Mouse (Mus musculus) heart, embryonic 16.5 days (tissue): Measurements from ENCODE around the gene Ripor2. TPM values are rescaled to one million over a fixed set of nuclear protein-coding genes. Genes with fewer than 3 reads are reported as not detected.

Experiments used
- ATAC-seq: fragments of 200-750 bp; cut with Nextera tagmentation; replicated peaks from 2 replicates; pipeline ENCODE4 v1.8.0; 2017; ENCODE audit warnings: moderate number of reproducible peaks; ENCODE audit not compliant: insufficient read depth, low FRiP score; ENCODE audit errors: extremely low read depth
- H3K27ac ChIP-seq: fragments of 300-500 bp; sonication (generic); 2 replicates; pipeline ENCODE4 v1.5.1; 2014; ENCODE audit warnings: mild to moderate bottlenecking, low read length, control low read depth, moderate library complexity
- H3K27me3 ChIP-seq: fragments of 300-500 bp; sonication (generic); 2 replicates; pipeline ENCODE4 v1.6.1; 2014; ENCODE audit warnings: low read length, mixed read lengths; ENCODE audit not compliant: control insufficient read depth, insufficient read depth
- H3K36me3 ChIP-seq: fragments of 300-500 bp; sonication (generic); 2 replicates; pipeline ENCODE4 v1.6.1; 2014; ENCODE audit not compliant: control insufficient read depth, insufficient read depth
- H3K4me1 ChIP-seq: fragments of 300-500 bp; sonication (generic); 2 replicates; pipeline ENCODE4 v1.6.1; 2014; ENCODE audit warnings: low read length, mixed read lengths; ENCODE audit not compliant: control insufficient read depth, insufficient read depth
- H3K4me2 ChIP-seq: fragments of 300-500 bp; sonication (generic); 2 replicates; pipeline ENCODE4 v1.6.1; 2014; ENCODE audit warnings: low read depth, mild to moderate bottlenecking, control low read depth, low read length
- H3K4me3 ChIP-seq: fragments of 300-500 bp; sonication (generic); 2 replicates; pipeline ENCODE4 v1.5.1; 2014; ENCODE audit warnings: mild to moderate bottlenecking, control low read depth, low read length
- H3K9ac ChIP-seq: fragments of 300-500 bp; sonication (generic); 2 replicates; pipeline ENCODE4 v1.6.1; 2014; ENCODE audit warnings: low read length, control low read depth
- H3K9me3 ChIP-seq: fragments of 300-500 bp; sonication (generic); replicated peaks from 2 replicates; pipeline ENCODE4 v1.6.1; 2016; ENCODE audit warnings: low read length; ENCODE audit not compliant: control insufficient read depth
- WGBS: fragments of 180-500 bp; shearing (Covaris S2); extraction: QIAGEN DNeasy Blood & Tissue Kit; methylation state at CpG from one replicate; pipeline ENCODE4 v1.1.7; 2014; 5-methylcytosine and 5-hydroxymethylcytosine counted together
- polyA plus RNA-seq: library from polyadenylated mRNA; unstranded; fragments of >200 nt; fragmentation: Nextera tagmentation; extraction: Ambion mirVana; gene quantifications from 2 replicates; pipeline ENCODE4 v1.2.1, GENCODE M21; 2015

Gene Ripor2
- polyA plus RNA-seq, 1 experiment from 2014 or later, result 17.3 TPM

- H3K36me3 ChIP-seq, result no peaks in the 10 kb centered on the region
These were observed 9.7 kb downstream of the Ripor2 start for GRCm38 (mm10) chr13:24591737-24592136.

DNA sequence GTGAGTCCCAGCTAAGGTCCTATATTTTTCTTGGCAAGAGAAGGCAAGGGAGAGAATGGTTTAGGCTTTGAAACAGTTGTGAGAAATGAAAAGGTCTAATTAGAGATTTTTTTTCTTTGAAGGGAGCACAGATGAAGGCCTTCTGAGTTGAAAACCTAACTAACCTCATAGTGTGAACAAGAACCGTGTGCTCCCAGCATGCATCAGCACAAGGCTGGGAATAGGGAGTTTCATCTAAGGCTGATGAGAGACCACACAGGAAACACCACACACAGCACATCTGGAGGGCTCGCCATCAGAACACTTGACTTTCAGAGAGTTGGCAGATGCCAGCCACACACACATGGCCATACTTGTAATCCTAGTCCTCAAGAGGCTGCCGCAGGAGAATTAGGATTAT, 12.3 kb downstream of the Ripor2 start:
- WGBS, result 86% methylated on average over 3 of the region's 3 CpGs
- H3K9ac ChIP-seq, result no peak overlapping the region
- ATAC-seq, result no peak
- no peak overlapping the region for H3K4me3 ChIP-seq
- no peak overlapping the region for H3K27ac ChIP-seq
- H3K4me1 ChIP-seq, result peaks cover 2% of the 10 kb centered on the region
- no peaks in the 10 kb centered on the region for H3K9me3 ChIP-seq
- H3K27me3 ChIP-seq, result no peaks in the 10 kb centered on the region
- no peaks in the 10 kb centered on the region for H3K36me3 ChIP-seq
- no peak overlapping the region for H3K4me2 ChIP-seq

More at GRCm38 (mm10) chr13:24591737-24592136, 9.7 kb downstream of the Ripor2 start:
- no peaks in the 10 kb centered on the region for H3K9me3 ChIP-seq
- 87% methylated on average over 6 of the region's 6 CpGs for WGBS
- H3K4me1 ChIP-seq, result no peaks in the 10 kb centered on the region
- no peak for ATAC-seq
- no peak overlapping the region for H3K9ac ChIP-seq
- H3K4me3 ChIP-seq, result no peak overlapping the region
- no peak overlapping the region for H3K4me2 ChIP-seq
- H3K27me3 ChIP-seq, result no peaks in the 10 kb centered on the region
- no peak overlapping the region for H3K27ac ChIP-seq

DNA sequence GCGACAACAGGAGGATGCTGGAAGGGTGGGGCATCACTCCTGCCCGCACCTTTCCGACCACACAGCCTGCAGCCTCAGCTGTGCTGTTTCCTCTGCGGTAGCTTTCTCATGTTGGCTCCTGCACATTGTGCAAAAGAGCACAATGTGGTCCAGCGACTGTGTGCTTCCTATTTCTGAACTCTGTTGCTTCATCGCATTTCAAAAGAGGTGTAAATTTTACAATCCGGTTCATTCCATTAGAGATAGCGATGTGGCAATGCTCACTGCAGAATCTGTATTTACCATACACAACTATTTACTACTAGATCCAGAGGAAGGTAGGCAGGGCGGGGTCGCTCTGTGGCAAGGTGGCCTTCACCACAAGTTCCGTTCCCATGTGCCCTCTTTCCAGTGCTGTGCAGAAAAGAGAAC, 17.6 kb downstream of the Ripor2 start:
- H3K4me1 ChIP-seq, result peaks cover 35% of the 10 kb centered on the region
- H3K27me3 ChIP-seq, result no peaks in the 10 kb centered on the region
- H3K4me2 ChIP-seq, result no peak overlapping the region
- H3K4me3 ChIP-seq, result no peak overlapping the region
- no peak overlapping the region for H3K9ac ChIP-seq
- H3K27ac ChIP-seq, result no peak overlapping the region
- WGBS, result 65% methylated on average over 11 of the region's 11 CpGs
- no peaks in the 10 kb centered on the region for H3K36me3 ChIP-seq
- H3K9me3 ChIP-seq, result no peaks in the 10 kb centered on the region
- ATAC-seq, result no peak

- Histone ChIP-seq H3K36me3 (no peaks in the 10 kb centered on the region), H3K9me3 (no peaks in the 10 kb centered on the region), H3K4me3 (peak overlapping the region; percentile 25), H3K9ac (peak overlapping the region; percentile 64), H3K27ac (peak overlapping the region; percentile 93), H3K4me2 (peak overlapping the region; percentile 58), H3K4me1 (peaks cover 44% of the 10 kb centered on the region), H3K27me3 (no peaks in the 10 kb centered on the region)
- 4% methylated on average over 4 of the region's 4 CpGs for WGBS
- peak; percentile 85 for ATAC-seq
These were observed 21.0 kb downstream of the Ripor2 start for GRCm38 (mm10) chr13:24602978-24603377.

DNA sequence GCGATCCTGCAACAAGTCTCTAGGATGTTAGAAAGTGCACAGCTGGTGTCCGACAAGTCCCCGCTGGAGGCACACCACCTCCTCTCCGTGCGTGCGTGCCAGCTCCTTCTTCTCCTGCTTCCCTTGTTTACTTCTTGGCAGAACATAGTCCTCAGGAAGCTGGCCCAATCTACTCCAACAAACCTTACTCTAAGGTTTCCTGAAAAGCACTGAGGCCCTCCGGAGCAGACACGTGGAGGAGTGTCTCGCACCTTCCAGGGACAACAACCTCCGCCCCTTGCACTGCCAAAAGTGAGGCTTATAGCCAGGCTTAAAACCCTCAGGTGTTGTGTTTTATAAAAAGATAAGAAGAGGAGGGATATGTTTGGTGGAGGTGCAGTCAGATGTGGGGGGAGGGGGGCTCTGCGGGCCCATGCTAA, 21.6 kb downstream of the Ripor2 start:
- ATAC-seq, result peak; percentile 29

GRCm38 (mm10) chr13:24604096-24604495, 22.1 kb downstream of the Ripor2 start:
- H3K4me2 ChIP-seq, result peak overlapping the region; percentile 58
- no peaks in the 10 kb centered on the region for H3K36me3 ChIP-seq
- H3K4me3 ChIP-seq, result no peak overlapping the region
- H3K4me1 ChIP-seq, result peaks cover 43% of the 10 kb centered on the region
- peak overlapping the region; percentile 93 for H3K27ac ChIP-seq
- H3K27me3 ChIP-seq, result no peaks in the 10 kb centered on the region
- no peak for ATAC-seq
- no peak overlapping the region; the same call in 1 of the 2 replicates for H3K9ac ChIP-seq
- no peaks in the 10 kb centered on the region for H3K9me3 ChIP-seq
- 42% methylated on average over 4 of the region's 4 CpGs for WGBS

More for the DNA sequence above, 21.6 kb downstream of the Ripor2 start:
- Histone ChIP-seq H3K9ac (peak overlapping the region; percentile 64), H3K4me3 (peak overlapping the region; percentile 25), H3K27ac (peak overlapping the region; percentile 93), H3K27me3 (no peaks in the 10 kb centered on the region), H3K4me1 (peaks cover 44% of the 10 kb centered on the region), H3K4me2 (peak overlapping the region; percentile 58), H3K9me3 (no peaks in the 10 kb centered on the region), H3K36me3 (no peaks in the 10 kb centered on the region)
- 15% methylated on average over 11 of the region's 11 CpGs for WGBS

GRCm38 (mm10) chr13:24604761-24605591, 23.0 kb downstream of the Ripor2 start:
- 0 out of 2 replicates have a peak, but pooled peaks have one; percentile 13 for ATAC-seq
- Histone ChIP-seq H3K4me1 (peaks cover 37% of the 10 kb centered on the region), H3K4me2 (peak overlapping the region; percentile 58), H3K36me3 (no peaks in the 10 kb centered on the region), H3K9ac (peak overlapping the region; percentile 46), H3K4me3 (peak overlapping the region; percentile 30), H3K27ac (peak overlapping the region; percentile 43), H3K9me3 (no peaks in the 10 kb centered on the region), H3K27me3 (no peaks in the 10 kb centered on the region)
- WGBS, result 17% methylated on average over 20 of the region's 20 CpGs

DNA sequence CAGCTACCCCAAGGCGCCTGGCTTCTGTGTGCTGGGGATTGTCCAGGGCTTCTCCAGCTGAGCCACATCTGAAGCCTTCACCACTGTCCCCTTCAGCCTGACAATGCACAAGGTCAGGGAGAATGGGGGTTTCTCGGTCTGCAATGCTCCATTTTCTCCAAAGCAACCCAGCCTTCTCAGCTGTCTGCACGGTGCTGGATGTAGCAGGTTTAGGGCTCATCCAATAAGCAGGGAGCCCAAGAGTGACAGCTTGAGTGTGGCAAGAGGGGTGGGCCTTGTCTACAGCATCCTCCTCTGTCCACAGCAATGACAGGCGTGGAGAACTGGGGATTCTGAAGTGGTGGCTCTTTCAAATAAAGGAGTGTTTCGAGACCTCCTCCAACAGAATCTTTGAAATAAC, 23.8 kb downstream of the Ripor2 start:
- H3K4me1 ChIP-seq, result peaks cover 37% of the 10 kb centered on the region
- no peaks in the 10 kb centered on the region for H3K9me3 ChIP-seq
- 73% methylated on average over 5 of the region's 5 CpGs for WGBS
- H3K4me2 ChIP-seq, result no peak overlapping the region
- H3K27me3 ChIP-seq, result no peaks in the 10 kb centered on the region
- no peak overlapping the region for H3K4me3 ChIP-seq
- no peaks in the 10 kb centered on the region for H3K36me3 ChIP-seq
- H3K9ac ChIP-seq, result no peak overlapping the region
- H3K27ac ChIP-seq, result no peak overlapping the region; the same call in 1 of the 2 replicates
- ATAC-seq, result no peak

DNA sequence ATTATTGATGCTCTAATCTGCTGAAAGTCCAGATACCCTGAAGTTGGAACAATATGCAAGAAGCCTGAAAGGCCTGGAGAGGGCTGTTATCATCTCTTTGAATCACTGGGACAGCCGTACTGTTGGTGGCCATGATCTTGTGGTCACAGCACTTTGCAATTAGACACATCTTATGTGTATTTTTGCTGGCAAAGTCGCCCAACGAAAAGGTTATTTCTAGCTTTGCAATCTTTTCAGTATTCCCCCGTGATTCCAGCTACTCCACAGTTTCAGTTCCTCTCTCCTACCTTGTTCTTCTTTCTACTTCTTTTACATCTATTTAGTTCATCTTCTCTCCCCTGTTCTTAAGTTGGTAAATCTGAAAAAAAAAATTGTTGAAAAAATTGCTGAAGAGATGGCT, 26.0 kb downstream of the Ripor2 start:
- no peak overlapping the region for H3K4me3 ChIP-seq
- WGBS, result 78% methylated on average over 4 of the region's 4 CpGs
- no peak overlapping the region for H3K9ac ChIP-seq
- peaks cover 24% of the 10 kb centered on the region for H3K4me1 ChIP-seq
- no peak for ATAC-seq
- H3K4me2 ChIP-seq, result no peak overlapping the region
- H3K27ac ChIP-seq, result no peak overlapping the region
- no peaks in the 10 kb centered on the region; the same call in 1 of the 2 replicates for H3K9me3 ChIP-seq
- no peaks in the 10 kb centered on the region for H3K36me3 ChIP-seq
- H3K27me3 ChIP-seq, result no peaks in the 10 kb centered on the region
